Mouse (Mus musculus): ENCODE measurements around the gene Fam234a.

- TF ChIP-seq CTCF (IDR thresholded peaks at IDR 0.05; ENCODE audit: extremely low read depth, insufficient read depth, insufficient read length, insufficient replicate concordance) (no peak), POLR2A (IDR thresholded peaks at IDR 0.05; ENCODE audit: low read depth, low read length) (no peak)
Measured at GRCm38 (mm10) chr17:26231156-26231555, 12.9 kb downstream of the Fam234a start.
